Mouse (Mus musculus) gastrocnemius, postnatal 25 days (tissue): ENCODE measurements around the gene Tifa. TPM values are rescaled to one million over a fixed set of nuclear protein-coding genes. Genes with fewer than 3 reads are reported as not detected.
"Not testable (repeated sequence)": the region's sequence is repeated elsewhere in the genome, so short reads cannot be mapped to it uniquely, and the experiment has no call there.

Experiments
- DNase-seq: peaks from one replicate; pipeline ENCODE4 v3.0.0; 2022
- long read RNA-seq, 2 experiments: library from polyadenylated mRNA; stranded (forward); transcript quantifications; one replicate each; pipeline ENCODE4 v2.0.0; 2021
- total RNA-seq, 2 experiments: library from RNA; stranded (reverse); gene quantifications; 1 replicate in 1 of 2; 2 replicates in 1 of 2; pipeline ENCODE4 v1.2.3; 2021

The Tifa gene
- under 1 TPM; 0.67 to 0.70 TPM for total RNA-seq
- long read RNA-seq, experiment 1, partial matches to known transcripts = 0 of 1 reads
- long read RNA-seq, experiment 1, other reads (novel, unspliced or antisense) = 1 of 1 reads
- long read RNA-seq, experiment 2, partial matches to known transcripts = 0 of 1 reads
- long read RNA-seq, experiment 2, other reads (novel, unspliced or antisense) = 0 of 1 reads

- peak; percentile 40 for DNase-seq
Observed at GRCm38 (mm10) chr3:127789500-127790191, at the start of gene Tifa. Gene Tifa (plus strand): TSS chr3:127789805.

DNA sequence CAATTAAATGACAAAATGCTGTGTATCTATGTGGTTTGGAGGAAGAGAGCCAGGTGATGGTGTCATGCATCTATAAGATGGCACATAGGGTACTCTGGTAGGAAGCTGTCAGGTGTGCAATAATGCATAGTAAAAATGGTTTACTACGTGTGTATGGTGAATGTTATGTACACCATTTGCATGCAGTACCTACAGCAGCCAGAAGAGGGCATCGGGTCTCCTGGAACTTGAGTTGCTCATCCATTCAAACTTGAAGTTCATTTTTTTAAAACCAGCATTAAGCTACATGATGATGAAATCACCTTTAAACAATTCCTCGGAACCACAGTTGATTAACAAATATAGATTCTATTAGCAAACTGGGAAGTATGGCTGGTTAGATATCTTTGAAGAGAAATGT lies 48.1 kb upstream of the Tifa start:
- no peak for DNase-seq

- no peak for DNase-seq
Observed at GRCm38 (mm10) chr3:127743614-127744365, 45.8 kb upstream of the Tifa start.

GRCm38 (mm10) chr3:127745504-127745903 lies 44.1 kb upstream of the Tifa start:
- DNase-seq = no peak

GRCm38 (mm10) chr3:127745911-127746640 lies 43.5 kb upstream of the Tifa start:
- no peak for DNase-seq

- no peak for DNase-seq
Observed at GRCm38 (mm10) chr3:127748644-127749043, 41.0 kb upstream of the Tifa start.

DNA sequence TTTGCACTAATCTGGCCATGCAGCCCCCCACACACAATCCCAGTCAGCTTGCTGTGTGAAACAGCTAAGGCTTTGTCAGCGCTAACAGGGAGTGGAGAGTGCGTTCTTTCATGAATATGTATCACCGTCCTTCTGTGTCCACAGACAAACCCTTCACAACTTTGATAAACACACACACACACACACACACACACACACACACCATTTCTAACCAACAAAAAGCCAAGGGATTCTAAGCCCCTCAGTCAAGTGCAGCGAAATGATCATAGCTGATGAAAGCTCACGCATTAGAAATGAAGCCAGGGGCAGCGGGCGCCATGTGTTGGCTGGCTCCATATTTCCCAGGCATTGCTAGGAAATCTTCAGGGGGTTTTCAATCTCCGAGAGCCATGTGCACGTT lies 40.3 kb upstream of the Tifa start:
- DNase-seq = no peak

- no peak for DNase-seq
Observed at GRCm38 (mm10) chr3:127749981-127750562, 39.5 kb upstream of the Tifa start.

GRCm38 (mm10) chr3:127756458-127756857 lies 33.1 kb upstream of the Tifa start:
- DNase-seq = no peak

DNA sequence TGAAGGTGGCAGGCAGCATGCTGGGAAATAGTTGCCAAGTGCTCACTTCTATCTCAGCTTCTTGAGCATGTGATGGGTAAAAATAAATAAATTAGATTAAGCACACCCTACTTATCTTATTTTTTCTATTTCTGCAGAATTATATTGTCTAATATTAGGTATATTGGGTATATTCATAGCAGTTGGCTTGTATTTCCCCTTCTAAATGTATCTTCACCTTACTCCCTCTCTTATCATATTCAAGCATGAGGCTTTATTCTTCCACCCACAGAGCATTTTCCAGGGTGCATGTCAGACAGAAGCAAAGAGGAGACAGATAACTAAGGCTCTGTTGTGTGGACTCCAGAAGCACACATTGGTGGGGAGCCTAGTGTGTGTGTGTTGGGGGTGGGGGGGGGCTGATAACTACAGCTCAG lies 31.7 kb upstream of the Tifa start:
- no peak for DNase-seq

DNA sequence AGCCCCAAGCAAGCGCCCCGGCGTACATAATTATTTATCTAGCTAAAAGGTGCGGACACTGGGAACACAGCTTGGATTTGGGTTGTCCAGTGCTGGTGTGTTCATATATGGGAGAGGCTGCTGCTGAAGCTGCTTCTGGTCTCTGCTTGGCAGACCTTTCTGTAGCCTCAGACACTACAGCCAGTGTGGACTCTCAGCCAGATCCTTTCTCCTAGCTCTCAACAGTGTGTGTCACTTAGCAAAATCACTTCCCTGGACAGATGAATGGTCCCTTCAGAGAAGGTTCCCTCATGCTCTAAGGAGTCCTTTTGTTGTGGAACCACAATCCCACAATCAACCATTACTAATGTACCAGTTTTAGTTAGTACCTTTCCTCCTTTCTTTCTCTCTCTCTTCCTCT lies 30.8 kb upstream of the Tifa start:
- DNase-seq = no peak

DNA sequence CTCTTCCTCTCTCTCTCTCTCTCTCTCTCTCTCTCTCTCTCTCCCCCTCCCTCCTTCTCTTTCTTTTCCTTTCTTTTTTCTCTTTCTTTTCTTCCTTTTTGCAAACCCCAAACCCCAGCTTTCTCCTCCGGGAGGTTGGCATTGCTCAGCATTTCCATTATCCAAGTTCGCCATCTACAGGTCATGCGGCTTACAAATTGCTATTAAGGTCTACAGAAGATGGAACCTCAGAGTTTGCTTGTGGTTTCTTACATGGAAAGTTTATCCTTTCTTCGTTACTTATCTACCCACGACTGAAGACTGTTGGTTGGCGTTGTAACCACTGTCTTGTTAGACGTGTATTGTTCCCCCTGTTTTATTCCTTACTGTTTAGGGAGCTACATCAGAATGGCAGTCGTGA lies 30.4 kb upstream of the Tifa start:
- DNase-seq = no peak

DNA sequence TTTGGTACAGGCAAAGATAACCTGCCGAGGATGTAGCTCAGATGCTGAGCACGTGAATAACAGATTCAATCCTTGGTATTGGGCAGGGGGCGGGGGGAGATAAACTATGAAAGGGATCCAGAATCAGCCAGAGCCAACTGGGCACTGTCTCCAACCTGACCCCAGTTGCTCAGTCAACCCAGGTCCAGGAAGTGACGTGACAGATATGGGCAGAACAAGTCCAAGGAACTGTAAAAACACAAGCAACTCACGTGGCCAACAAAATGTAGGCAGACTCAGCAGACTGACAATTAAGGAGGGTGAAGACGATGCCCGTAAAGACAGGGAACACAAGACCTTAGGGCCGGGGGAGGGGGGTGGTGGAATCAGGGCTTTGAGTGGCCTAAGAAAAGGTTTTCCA lies 27.2 kb upstream of the Tifa start:
- no peak for DNase-seq

- DNase-seq = peak; percentile 35
Observed at GRCm38 (mm10) chr3:127763076-127763612, 26.5 kb upstream of the Tifa start.

- DNase-seq = no peak
Observed at GRCm38 (mm10) chr3:127764541-127764940, 25.1 kb upstream of the Tifa start.

- no peak for DNase-seq
Observed at GRCm38 (mm10) chr3:127765971-127766370, 23.6 kb upstream of the Tifa start.

- no peak for DNase-seq
Observed at GRCm38 (mm10) chr3:127769146-127769545, 20.5 kb upstream of the Tifa start.

DNA sequence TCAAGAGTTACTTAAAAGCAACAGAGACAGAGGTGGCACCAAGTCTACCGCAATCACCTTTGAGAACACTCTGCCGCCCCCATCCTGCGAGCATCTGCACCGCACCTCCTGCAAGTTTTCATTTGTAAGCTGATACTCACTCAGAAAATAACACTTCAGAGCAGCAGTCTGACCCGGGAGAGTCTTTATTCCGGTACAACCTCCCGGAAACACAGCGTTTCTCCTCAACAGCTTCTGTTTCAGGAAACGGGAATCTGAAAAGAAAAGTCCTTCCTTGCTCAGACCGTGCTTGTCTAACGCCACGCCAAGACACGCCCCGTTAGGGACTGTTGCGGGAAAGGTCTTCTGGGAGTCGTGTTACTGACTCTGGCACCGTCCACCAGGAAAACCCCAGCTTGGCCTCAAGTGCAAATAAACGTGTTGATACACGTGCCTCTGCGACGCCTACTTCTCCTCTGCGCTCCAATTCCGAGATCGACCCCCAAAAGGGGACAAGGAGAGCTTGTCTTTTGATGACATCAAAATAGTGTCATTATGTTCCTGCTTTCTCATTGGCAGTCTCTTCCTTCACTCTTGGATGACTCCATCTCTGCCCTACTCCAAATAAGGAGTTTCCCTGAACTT lies 9.5 kb upstream of the Tifa start, which contains the start of gene Alpk1:
TSS of gene Alpk1 (minus strand) at position 507 of the 624 bp plus-strand sequence.
- DNase-seq = peak; percentile 53

GRCm38 (mm10) chr3:127780921-127781320 lies 8.7 kb upstream of the Tifa start:
- no peak for DNase-seq

DNA sequence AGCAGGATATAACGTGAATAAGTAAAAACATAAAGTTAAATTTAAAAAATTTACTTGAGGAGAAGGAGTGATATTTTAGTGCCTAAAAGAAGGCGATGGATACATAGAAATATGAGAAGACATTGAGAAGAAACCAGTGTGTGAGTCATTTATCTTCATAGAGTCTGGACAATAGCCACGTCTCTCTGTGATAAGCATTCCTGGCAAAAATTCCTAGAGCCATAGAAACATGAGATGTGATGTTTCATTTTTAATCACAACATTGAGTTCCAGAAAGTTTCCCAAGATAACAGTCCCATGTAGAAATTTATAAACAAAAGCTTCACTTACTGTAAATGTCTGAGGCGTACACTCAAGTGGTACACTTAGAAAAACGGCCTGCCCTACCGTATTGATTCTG lies 6.7 kb upstream of the Tifa start:
- no peak for DNase-seq

- not testable (repeated sequence) for DNase-seq
Observed at GRCm38 (mm10) chr3:127783680-127784079, 5.9 kb upstream of the Tifa start.
